Mouse (Mus musculus) lung, embryonic 14.5 days (tissue): ENCODE measurements around the gene Coq8b. TPM values are rescaled to one million over a fixed set of nuclear protein-coding genes. Genes with fewer than 3 reads are reported as not detected.

ENCODE experiments used
- ATAC-seq: fragments of 200-750 bp; cut with Nextera tagmentation; 2 replicates; pipeline ENCODE4 v1.8.0; 2017; ENCODE audit warnings: mild to moderate bottlenecking, moderate TSS enrichment, moderate library complexity; ENCODE audit not compliant: insufficient read depth
- DNase-seq: peaks from one replicate; pipeline ENCODE4 v3.0.0-alpha.2; 2015
- H3K27ac ChIP-seq: fragments of 300-500 bp; sonication (generic); 2 replicates; pipeline ENCODE4 v1.5.1; 2014; ENCODE audit warnings: low read depth, mild to moderate bottlenecking, moderate library complexity
- H3K27me3 ChIP-seq: fragments of 300-500 bp; sonication (generic); 2 replicates; pipeline ENCODE4 v1.6.1; 2014; ENCODE audit warnings: low read length, control low read depth; ENCODE audit not compliant: insufficient read depth
- H3K36me3 ChIP-seq: fragments of 300-500 bp; sonication (generic); 2 replicates; pipeline ENCODE4 v1.6.1; 2014; ENCODE audit warnings: control low read depth; ENCODE audit not compliant: insufficient read depth
- H3K4me1 ChIP-seq: fragments of 300-500 bp; sonication (generic); 2 replicates; pipeline ENCODE4 v1.6.1; 2014; ENCODE audit warnings: antibody characterized with exemption, control low read depth; ENCODE audit not compliant: insufficient read depth
- H3K4me2 ChIP-seq: fragments of 300-500 bp; sonication (generic); 2 replicates; pipeline ENCODE4 v1.6.1; 2014; ENCODE audit warnings: mild to moderate bottlenecking
- H3K4me3 ChIP-seq: fragments of 300-500 bp; sonication (generic); 2 replicates; pipeline ENCODE4 v1.5.1; 2014; ENCODE audit warnings: low read depth, low read length
- H3K9ac ChIP-seq: fragments of 300-500 bp; sonication (generic); 2 replicates; pipeline ENCODE4 v1.6.1; 2014
- H3K9me3 ChIP-seq: fragments of 300-500 bp; sonication (generic); 2 replicates; pipeline ENCODE4 v1.6.1; 2016; ENCODE audit warnings: low read depth, low read length, control low read depth
- CTCF ChIP-seq: IDR thresholded peaks from 2 replicates; pipeline ENCODE4 v1.5.1; 2016; ENCODE audit warnings: antibody characterized with exemption, low read depth
- WGBS: fragments of 180-500 bp; shearing (Covaris S2); extraction: QIAGEN DNeasy Blood & Tissue Kit; methylation state at CpG from one replicate; pipeline ENCODE4 v1.1.7; 2014; 5-methylcytosine and 5-hydroxymethylcytosine counted together
- polyA plus RNA-seq: library from polyadenylated mRNA; unstranded; fragments of >200 nt; fragmentation: Nextera tagmentation; extraction: Ambion mirVana; gene quantifications from 2 replicates; pipeline ENCODE4 v1.2.1, GENCODE M21; 2014

The Coq8b gene
- polyA plus RNA-seq, 1 experiment from 2014 or later = 13.7 TPM

DNA sequence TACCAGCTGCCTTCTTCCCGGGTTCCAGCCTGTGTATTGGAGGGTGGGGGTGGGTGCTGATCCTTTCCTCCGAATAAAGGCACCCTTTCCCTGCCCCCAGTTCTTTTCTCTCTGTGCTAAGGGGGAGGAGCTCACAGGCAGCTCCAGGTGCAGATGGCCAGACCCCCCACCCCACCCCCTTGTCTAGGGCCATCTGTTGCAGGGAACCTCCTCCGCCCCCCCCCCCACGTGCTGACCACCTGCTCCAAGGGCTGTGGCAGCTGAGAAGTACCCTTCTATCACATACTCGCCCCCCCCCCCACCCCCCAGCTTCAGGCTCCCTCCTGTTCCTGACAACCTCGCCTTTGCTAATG is 25.0 kb downstream of the Coq8b start:
- WGBS = 0% methylated on average over 4 of the region's 6 CpGs
- Histone ChIP-seq H3K9me3 (no peaks in the 10 kb centered on the region), H3K9ac (peak overlapping the region; percentile 82), H3K4me3 (peak overlapping the region; percentile 81), H3K27me3 (no peaks in the 10 kb centered on the region), H3K4me1 (peaks cover 18% of the 10 kb centered on the region; the same call in 1 of the 2 replicates), H3K4me2 (peak overlapping the region; percentile 65), H3K36me3 (peaks cover 17% of the 10 kb centered on the region; the same call in 1 of the 2 replicates), H3K27ac (peak overlapping the region; percentile 70)
- DNase-seq (no peak), ATAC-seq (peak; percentile 4; the same call in 1 of the 2 replicates)
- TF ChIP-seq CTCF = no peak

DNA sequence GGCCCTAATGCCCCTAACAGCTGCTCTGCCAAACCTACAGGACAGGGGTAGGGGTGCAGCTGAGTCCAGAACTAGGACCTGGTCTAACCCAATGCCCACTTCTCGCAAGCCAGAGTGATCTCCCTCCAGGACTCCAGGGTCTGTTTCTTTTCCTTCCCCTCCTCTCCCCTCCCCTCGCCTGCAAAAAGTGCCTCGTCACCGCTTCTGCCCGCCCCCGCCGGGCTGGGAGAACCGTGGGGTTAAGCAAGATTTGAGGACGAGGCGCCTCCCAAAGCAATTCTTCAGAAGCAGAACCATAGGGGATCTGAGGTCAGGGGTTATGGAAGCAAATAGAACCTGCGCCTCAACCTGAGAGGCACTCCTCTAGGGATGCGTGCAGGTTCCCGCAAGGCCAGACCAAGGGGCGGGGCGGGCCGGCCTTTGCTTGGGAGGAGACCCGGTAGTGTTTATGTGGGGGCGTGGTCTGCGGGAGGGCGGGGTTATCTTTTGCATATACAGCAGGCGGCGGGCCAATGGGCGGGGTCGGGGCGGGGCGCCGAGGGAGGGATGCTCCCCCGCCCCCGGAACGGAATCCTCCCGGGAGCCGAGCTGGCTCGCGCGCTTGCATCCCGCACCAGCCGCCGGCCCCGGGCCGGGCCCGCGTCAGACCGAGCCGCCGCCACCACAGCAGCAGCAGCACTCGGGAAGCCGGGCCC is 25.5 kb downstream of the Coq8b start, which contains the start of gene Numbl:
Numbl (plus strand) TSS at position 229 of the 695 bp plus-strand sequence.
- under 1% methylated on average over 46 of the region's 47 CpGs for WGBS
- Histone ChIP-seq H3K4me2 (peak within 1 kb of the TSS; percentile 65), H3K36me3 (peaks cover 21% of the 10 kb centered on the region; the same call in 1 of the 2 replicates), H3K4me1 (peaks cover 18% of the 10 kb centered on the region; the same call in 1 of the 2 replicates), H3K9me3 (no peaks in the 10 kb centered on the region), H3K27ac (peak within 1 kb of the TSS; percentile 82), H3K27me3 (no peaks in the 10 kb centered on the region), H3K4me3 (peak within 1 kb of the TSS; percentile 81), H3K9ac (peak within 1 kb of the TSS; percentile 82)
- TF ChIP-seq CTCF = no peak
- ATAC-seq (peak; percentile 80), DNase-seq (peak; percentile 92)

DNA sequence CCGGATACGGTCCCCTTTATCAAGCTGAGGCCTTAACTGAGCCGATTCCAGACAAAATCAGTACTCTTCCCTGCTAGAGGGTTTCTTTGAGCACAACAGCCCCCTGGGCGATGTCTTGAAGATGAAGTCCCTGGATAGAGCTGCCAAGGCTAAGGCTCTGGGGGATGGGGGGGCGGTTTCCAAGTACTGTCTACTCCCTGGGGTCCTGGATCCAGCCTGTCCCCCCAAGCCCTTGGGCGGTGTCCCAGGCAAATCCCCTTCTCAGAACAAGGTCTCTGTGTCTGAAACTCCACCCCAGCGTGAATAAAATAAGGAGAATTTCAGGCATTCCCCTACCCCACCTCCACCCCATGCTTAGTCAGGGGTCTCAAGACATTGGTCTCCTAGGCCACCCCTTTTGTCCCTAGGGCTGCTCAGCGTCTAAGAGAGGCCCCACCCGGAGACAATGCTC is 26.5 kb downstream of the Coq8b start:
- Histone ChIP-seq H3K4me1 (peaks cover 18% of the 10 kb centered on the region; the same call in 1 of the 2 replicates), H3K4me3 (peak overlapping the region; percentile 81), H3K9ac (peak overlapping the region; percentile 82), H3K27ac (peak overlapping the region; percentile 82), H3K27me3 (no peaks in the 10 kb centered on the region), H3K9me3 (no peaks in the 10 kb centered on the region), H3K36me3 (peaks cover 26% of the 10 kb centered on the region; the same call in 1 of the 2 replicates), H3K4me2 (peak overlapping the region; percentile 65)
- under 1% methylated on average over 9 of the region's 9 CpGs for WGBS
- ATAC-seq = no peak
- TF ChIP-seq CTCF = no peak
- DNase-seq = peak; percentile 19

DNA sequence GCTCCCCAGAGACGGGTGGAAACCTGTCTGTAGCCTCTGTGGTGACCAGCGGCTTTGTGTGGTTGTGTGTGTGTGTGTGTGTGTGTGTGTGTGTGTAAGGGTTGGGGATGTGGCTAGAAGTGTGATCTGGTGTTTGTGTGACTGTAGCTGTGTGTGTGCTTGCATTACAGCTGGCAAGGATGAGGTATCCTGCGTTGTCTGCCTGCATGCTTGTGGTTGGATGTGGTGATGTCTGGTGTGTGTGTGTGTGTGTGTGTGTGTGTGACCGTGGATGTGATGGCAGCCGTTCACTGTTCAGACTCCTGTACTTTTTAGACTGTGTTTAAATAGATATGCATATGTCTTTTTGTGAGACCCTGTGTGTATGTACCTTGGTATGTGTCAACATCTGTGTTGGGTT is 26.9 kb downstream of the Coq8b start:
- peak overlapping the region; percentile 82 for H3K27ac ChIP-seq
- no peaks in the 10 kb centered on the region for H3K9me3 ChIP-seq
- H3K4me2 ChIP-seq = peak overlapping the region; percentile 65
- DNase-seq (peak; percentile 22), ATAC-seq (no peak)
- H3K4me3 ChIP-seq = peak overlapping the region; percentile 81
- 16% methylated on average over 5 of the region's 5 CpGs for WGBS
- peaks cover 30% of the 10 kb centered on the region; the same call in 1 of the 2 replicates for H3K36me3 ChIP-seq
- no peaks in the 10 kb centered on the region for H3K27me3 ChIP-seq
- peaks cover 18% of the 10 kb centered on the region; the same call in 1 of the 2 replicates for H3K4me1 ChIP-seq
- peak overlapping the region; percentile 82 for H3K9ac ChIP-seq
- no peak for TF ChIP-seq CTCF

DNA sequence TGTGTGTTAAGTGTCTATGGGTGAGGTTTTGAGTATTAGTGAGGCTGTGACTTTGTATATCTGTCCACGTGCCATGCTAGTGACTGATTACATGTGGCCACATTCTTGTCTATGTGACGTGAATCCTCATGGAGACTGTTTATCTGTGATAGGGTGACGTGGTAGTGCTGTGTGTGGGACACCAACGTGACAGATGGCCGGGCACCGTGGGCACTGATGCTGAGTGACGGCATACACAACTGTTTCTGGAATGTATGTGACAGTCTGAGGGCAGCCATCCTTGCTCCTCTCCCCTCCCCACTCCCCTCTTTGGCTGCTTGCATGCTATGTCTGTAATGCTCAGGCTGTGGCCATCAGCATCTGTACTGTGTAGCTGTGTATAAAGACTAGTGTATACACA is 28.0 kb downstream of the Coq8b start:
- ATAC-seq (no peak), DNase-seq (peak; percentile 17)
- no peaks in the 10 kb centered on the region for H3K27me3 ChIP-seq
- H3K4me3 ChIP-seq = peak overlapping the region; percentile 81
- H3K9me3 ChIP-seq = no peaks in the 10 kb centered on the region
- H3K4me1 ChIP-seq = peaks cover 18% of the 10 kb centered on the region; the same call in 1 of the 2 replicates
- WGBS = 45% methylated on average over 7 of the region's 7 CpGs
- H3K27ac ChIP-seq = no peak overlapping the region
- TF ChIP-seq CTCF = no peak
- H3K36me3 ChIP-seq = peaks cover 31% of the 10 kb centered on the region; the same call in 1 of the 2 replicates
- no peak overlapping the region for H3K9ac ChIP-seq
- peak overlapping the region; percentile 65 for H3K4me2 ChIP-seq

DNA sequence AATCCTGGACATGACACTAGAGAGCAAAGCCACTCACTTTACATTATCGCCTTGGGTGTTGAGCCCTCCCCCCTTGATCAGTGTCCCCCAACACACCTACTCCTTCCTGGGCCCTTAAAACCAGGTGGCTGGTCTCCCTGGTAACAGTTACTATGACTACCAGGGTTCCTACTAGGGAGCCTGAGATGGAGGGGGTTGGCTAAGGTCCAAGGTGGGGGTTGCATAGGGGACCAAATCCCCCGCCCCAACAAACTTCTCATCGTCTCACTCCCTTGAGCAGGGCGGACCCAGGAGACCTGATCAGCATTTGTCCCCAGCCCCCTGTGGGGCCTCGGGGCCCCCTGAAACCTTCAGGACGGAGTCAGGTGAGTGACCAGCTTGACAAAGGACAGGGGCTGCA is 29.1 kb downstream of the Coq8b start:
- Histone ChIP-seq H3K36me3 (peaks cover 31% of the 10 kb centered on the region; the same call in 1 of the 2 replicates), H3K27me3 (no peaks in the 10 kb centered on the region), H3K9me3 (no peaks in the 10 kb centered on the region), H3K4me1 (peaks cover 23% of the 10 kb centered on the region; the same call in 1 of the 2 replicates), H3K4me3 (no peak overlapping the region), H3K27ac (no peak overlapping the region), H3K9ac (no peak overlapping the region), H3K4me2 (no peak overlapping the region)
- no peak for TF ChIP-seq CTCF
- no peak for DNase-seq
- ATAC-seq = no peak
- 65% methylated on average over 6 of the region's 6 CpGs for WGBS

DNA sequence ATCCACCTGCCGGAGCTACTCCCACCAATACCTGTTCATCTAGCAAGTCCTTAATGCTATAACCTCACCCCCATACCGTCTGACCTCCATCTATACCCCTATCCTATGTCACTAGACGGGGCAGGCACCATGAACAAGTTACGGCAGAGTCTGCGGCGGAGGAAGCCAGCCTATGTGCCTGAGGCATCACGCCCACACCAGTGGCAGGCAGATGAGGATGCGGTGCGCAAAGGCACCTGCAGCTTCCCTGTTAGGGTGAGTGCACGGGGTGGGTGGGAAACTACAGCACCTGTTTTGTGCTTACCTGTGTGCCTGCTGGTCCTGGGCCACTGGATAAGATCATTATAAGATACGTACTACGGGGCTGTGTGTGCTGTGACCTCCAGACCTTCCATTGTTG is 31.9 kb downstream of the Coq8b start:
- Histone ChIP-seq H3K27me3 (no peaks in the 10 kb centered on the region), H3K4me1 (peaks cover 12% of the 10 kb centered on the region; the same call in 1 of the 2 replicates), H3K27ac (no peak overlapping the region), H3K36me3 (peaks cover 53% of the 10 kb centered on the region), H3K4me3 (no peak overlapping the region), H3K9me3 (no peaks in the 10 kb centered on the region), H3K4me2 (no peak overlapping the region), H3K9ac (no peak overlapping the region)
- DNase-seq (no peak), ATAC-seq (no peak)
- no peak for TF ChIP-seq CTCF
- 90% methylated on average over 12 of the region's 12 CpGs for WGBS
